Mouse (Mus musculus) forebrain, embryonic 14.5 days (tissue): Measurements from ENCODE around the gene Gm20765. TPM values are rescaled to one million over a fixed set of nuclear protein-coding genes. Genes with fewer than 3 reads are reported as not detected.
A peak's percentile ranks its signal among the peaks of the same experiment; 100 is the strongest.

Experiments
- ATAC-seq: fragments of 200-750 bp; cut with Nextera tagmentation; 2 replicates; pipeline ENCODE4 v1.8.0; 2017; ENCODE audit warnings: mild to moderate bottlenecking, moderate library complexity
- DNase-seq: peaks from one replicate; pipeline ENCODE4 v3.0.0-alpha.2; 2015; ENCODE audit warnings: low spot score
- H3K27ac ChIP-seq: fragments of 300-500 bp; sonication (generic); 2 replicates; pipeline ENCODE4 v1.5.1; 2014; ENCODE audit warnings: low read depth, mild to moderate bottlenecking, control low read depth, low read length, moderate library complexity
- H3K27me3 ChIP-seq: fragments of 300-500 bp; sonication (generic); replicated peaks from 2 replicates; pipeline ENCODE4 v1.6.1; 2014; ENCODE audit warnings: low read length, control low read depth, mixed read lengths; ENCODE audit not compliant: control insufficient read depth, insufficient read depth
- H3K36me3 ChIP-seq: fragments of 300-500 bp; sonication (generic); 2 replicates; pipeline ENCODE4 v1.6.1; 2014; ENCODE audit warnings: low read length, control low read depth; ENCODE audit not compliant: control insufficient read depth, insufficient read depth
- H3K4me1 ChIP-seq: fragments of 300-500 bp; sonication (generic); 2 replicates; pipeline ENCODE4 v1.6.1; 2014; ENCODE audit warnings: antibody characterized with exemption, low read length, control low read depth; ENCODE audit not compliant: control insufficient read depth, insufficient read depth
- H3K4me2 ChIP-seq: fragments of 300-500 bp; sonication (generic); 2 replicates; pipeline ENCODE4 v1.6.1; 2014; ENCODE audit warnings: mild to moderate bottlenecking, control low read depth, low read length
- H3K4me3 ChIP-seq: fragments of 300-500 bp; sonication (generic); 2 replicates; pipeline ENCODE4 v1.5.1; 2014; ENCODE audit warnings: low read depth, low read length, control low read depth
- H3K9ac ChIP-seq: fragments of 300-500 bp; sonication (generic); 2 replicates; pipeline ENCODE4 v1.6.1; 2014; ENCODE audit warnings: mild to moderate bottlenecking, low read length, control low read depth, moderate library complexity
- H3K9me3 ChIP-seq: fragments of 300-500 bp; sonication (generic); replicated peaks from 2 replicates; pipeline ENCODE4 v1.6.1; 2016; ENCODE audit warnings: low read length, control low read depth, mixed read lengths; ENCODE audit not compliant: control insufficient read depth
- WGBS: fragments of 180-500 bp; shearing (Covaris S2); extraction: QIAGEN DNeasy Blood & Tissue Kit; methylation state at CpG from one replicate; pipeline ENCODE4 v1.1.7; 2014; 5-methylcytosine and 5-hydroxymethylcytosine counted together
- polyA plus RNA-seq: library from polyadenylated mRNA; unstranded; fragments of >200 nt; fragmentation: Nextera tagmentation; extraction: Ambion mirVana; gene quantifications from 2 replicates; pipeline ENCODE4 v1.2.1, GENCODE M21; 2014

Gm20765 gene
- polyA plus RNA-seq, 1 experiment from 2014 or later = not detected

DNA sequence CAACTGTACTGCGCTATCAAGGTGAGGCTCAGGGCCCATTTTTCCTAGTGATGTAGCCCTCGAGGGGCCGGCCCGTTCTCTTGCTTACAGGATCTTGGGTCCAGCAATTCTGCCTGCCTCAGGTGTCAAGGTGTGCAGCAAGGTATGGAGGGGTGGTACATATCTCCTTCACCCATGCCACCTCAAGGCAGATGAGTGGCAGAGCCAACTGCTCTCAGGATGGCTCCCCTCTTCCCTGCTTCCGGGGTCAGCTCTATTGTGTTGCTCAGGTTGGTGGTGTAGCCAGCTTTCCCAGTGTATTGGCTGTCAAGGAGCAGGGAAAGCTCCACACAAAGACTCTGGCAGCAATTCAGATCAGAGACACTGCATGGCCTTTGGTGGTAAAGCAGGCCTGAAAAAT is 29.2 kb downstream of the Gm20765 start:
- 82% methylated on average over 5 of the region's 5 CpGs for WGBS
- no peaks in the 10 kb centered on the region for H3K9me3 ChIP-seq
- H3K4me1 ChIP-seq = no peaks in the 10 kb centered on the region
- DNase-seq (no peak), ATAC-seq (no peak)
- H3K4me2 ChIP-seq = no peak overlapping the region
- no peaks in the 10 kb centered on the region for H3K36me3 ChIP-seq
- no peak overlapping the region for H3K9ac ChIP-seq
- no peak overlapping the region for H3K27ac ChIP-seq
- no peaks in the 10 kb centered on the region for H3K27me3 ChIP-seq
- no peak overlapping the region for H3K4me3 ChIP-seq

DNA sequence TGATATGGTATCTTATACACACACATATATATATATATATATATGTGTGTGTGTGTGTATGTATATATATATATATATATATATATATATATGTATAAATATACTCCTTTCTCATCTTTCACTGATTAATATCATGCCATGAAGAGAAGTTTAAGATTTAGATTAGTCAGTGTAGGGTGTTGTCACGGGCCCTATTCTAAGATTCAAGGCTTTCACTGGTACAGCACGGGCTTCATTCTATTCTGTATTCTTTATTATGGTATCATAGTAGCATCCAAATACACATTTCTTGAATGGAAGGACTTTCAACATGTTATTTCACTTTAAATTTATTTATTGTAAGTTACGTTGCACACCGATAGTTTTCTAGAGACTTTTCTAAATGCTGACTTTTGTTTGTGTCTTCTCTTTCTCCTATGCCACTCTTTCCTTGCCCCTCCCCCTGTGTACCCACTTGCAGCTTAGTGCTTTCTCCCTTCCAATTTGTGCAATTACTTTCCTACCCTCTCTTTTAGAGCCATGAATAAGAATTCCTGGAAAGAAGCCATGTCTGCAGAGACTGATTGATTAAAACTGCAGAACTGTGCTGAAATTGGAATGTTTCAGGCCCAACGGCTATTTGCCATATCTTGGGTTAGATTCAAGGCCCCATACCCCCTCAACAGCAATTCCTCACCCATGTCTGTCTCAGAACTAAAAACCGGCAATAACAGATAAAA is 35.1 kb downstream of the Gm20765 start:
- Histone ChIP-seq H3K36me3 (no peaks in the 10 kb centered on the region), H3K4me2 (no peak overlapping the region), H3K9me3 (no peaks in the 10 kb centered on the region), H3K27ac (no peak overlapping the region), H3K9ac (no peak overlapping the region), H3K27me3 (no peaks in the 10 kb centered on the region), H3K4me1 (no peaks in the 10 kb centered on the region), H3K4me3 (no peak overlapping the region)
- ATAC-seq = peak; percentile 89
- DNase-seq = peak; percentile 82
- WGBS = 53% methylated on average over 6 of the region's 6 CpGs

Other genes starting within 250 kb of the Gm20765 start
- not detected in 2 replicates for gene Gm21293, start 42.5 kb upstream of the Gm20765 start, polyA plus RNA-seq
- not detected in 2 replicates for gene Gm6763, start 34.0 kb upstream of the Gm20765 start, polyA plus RNA-seq
- gene Gm8764, start 25.5 kb upstream of the Gm20765 start, polyA plus RNA-seq = not detected in 2 replicates
- gene Gm21304, start 17.0 kb upstream of the Gm20765 start, polyA plus RNA-seq = not detected in 2 replicates
- not detected in 2 replicates for gene Gm21312, start 8.5 kb upstream of the Gm20765 start, polyA plus RNA-seq
- not detected in 2 replicates for gene Gm4340, start 8.5 kb downstream of the Gm20765 start, polyA plus RNA-seq